Mouse (Mus musculus) CD4-positive, CD25-positive, alpha-beta regulatory T cell, adult 9 weeks (primary cell): ENCODE results near the gene Zic5. TPM values are rescaled to one million over a fixed set of nuclear protein-coding genes. Genes with fewer than 3 reads are reported as not detected.

Experiments
- polyA plus RNA-seq: library from polyadenylated mRNA; unstranded; fragments of 100-300 nt; shearing (Covaris generic); gene quantifications from one replicate; pipeline ENCODE4 v1.2.1, GENCODE M21; 2017

Gene Zic5
- polyA plus RNA-seq, result not detected

DNA sequence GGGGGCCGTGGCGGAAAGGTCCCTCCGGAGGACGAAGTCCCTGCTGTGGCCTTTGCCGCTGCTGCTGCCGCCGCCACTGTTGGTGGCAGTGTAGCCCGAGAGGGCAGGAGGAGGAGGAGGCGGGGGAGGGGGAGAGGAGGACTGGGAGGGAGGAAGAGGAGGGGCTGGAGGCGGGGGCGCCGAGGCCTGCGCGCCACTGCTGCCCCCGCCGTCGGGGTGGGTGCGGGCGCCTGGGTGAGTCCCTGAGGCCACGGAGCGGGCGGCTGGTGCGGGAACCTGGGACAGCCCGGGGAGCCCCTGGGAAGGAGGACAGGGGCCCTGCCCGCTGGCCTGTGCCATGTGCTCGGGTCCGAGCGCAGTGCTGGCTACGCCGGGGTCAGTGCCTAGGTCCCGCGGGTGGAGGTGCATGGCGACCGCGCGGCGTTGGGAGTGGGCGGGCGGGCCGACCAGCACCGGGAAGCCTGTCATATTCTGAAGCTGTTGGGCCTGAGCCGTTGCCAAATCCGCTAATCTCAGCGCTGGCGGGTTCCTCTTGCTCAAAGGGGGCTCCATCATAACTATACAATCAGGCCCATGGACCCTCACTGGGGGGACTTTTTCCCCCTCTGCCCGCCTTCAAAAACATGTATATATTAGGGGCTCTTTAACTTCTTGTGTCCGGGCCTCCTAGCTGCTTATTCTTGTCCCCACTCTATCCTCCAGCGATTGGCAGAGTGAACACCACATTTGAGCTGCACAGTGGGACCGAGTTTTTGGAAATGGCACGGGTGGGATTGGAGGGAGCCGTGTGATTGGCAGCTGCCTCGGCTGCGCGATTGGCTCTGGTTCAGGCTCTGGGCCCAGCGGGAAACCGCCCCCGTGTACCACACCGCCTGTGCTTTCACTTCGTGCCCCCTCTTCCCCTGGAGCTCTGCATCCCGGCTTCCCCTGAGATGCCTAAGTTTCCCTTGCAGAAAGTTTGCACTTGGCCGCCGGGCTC is at the start of gene Zic5:
TSS of gene Zic5 (minus strand) at position 915 of the 979 bp plus-strand sequence.

DNA sequence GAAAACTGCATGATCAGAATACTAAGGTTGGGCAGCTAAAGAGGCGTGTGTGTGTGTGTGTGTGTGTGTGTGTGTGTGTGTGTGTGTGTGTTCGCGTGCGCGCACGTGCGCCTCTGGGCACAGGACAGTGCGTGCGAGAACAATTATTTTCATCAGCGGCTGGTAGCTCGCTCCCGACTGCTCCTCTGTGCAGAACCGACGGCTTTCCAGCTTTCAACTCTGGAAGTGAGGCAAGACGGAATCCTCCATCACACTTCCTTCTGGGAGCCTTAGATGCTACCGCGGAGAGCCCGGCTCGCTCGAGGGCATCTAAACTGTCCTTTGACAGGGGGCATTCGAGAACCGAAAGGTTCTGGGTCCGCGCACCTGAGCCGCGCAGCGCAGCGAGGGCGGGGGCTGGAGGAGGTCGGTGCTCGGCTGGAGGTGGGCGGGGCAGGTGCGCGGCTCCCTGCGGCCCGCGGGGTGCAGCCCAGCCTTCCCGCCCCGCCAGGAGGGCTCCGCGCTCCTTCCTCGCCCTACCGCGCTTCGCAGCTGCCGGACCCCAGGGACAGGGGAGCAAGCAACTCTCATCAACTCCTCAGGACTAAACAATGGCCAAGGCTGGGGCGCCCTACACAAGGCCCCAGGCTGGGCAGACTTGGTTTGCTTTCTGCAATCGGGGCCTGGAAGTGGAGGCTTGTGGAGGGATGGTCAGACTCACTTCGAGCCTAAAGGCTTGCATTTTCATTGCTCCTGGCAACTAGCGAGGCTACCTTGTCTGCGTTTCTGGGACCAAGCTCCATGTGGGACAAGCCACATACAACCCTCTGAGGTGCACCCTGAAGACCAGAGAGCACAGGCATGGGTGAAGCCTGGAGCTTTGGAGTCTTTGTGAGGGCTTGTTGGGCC is 25.2 kb upstream of the Zic5 start, which contains the start of gene Gm10837:
TSS of gene Gm10837 (plus strand) at position 146 of the 888 bp plus-strand sequence.

GRCm38 (mm10) chr14:122474891-122475556 is 9.5 kb upstream of the Zic5 start, which contains the start of gene Zic2:
Gene Zic2, plus strand, starts transcription at chr14:122475435.

GRCm38 (mm10) chr14:122450496-122451382 is 14.7 kb downstream of the Zic5 start, which contains the start of gene Gm5089:
Gene Gm5089, minus strand, starts transcription at chr14:122451115.

Other genes with a start within 250 kb of the Zic5 start
- gene Gm5089, start 14.6 kb downstream of the Zic5 start, polyA plus RNA-seq, result not detected
- gene Zic2, start 9.8 kb upstream of the Zic5 start, polyA plus RNA-seq, result not detected
- not detected for gene Gm10837, start 24.9 kb upstream of the Zic5 start, polyA plus RNA-seq
- 34.6 TPM for gene Pcca, start 68.6 kb upstream of the Zic5 start, polyA plus RNA-seq